Comparison of ENCODE assay signal across 8 mouse cellular contexts in genomic region chrX:101221834-101222795, GRCm38 (mm10). TPM values are rescaled to one million over a fixed set of nuclear protein-coding genes. Genes with fewer than 3 reads are reported as not detected.
DNase-seq lines count a peak whose midpoint lies in the region; ATAC-seq and TF ChIP-seq lines count a peak whose summit lies in the region.

Snx12 (minus strand) TSS chrX:101222563.

- H3K4me3 ChIP-seq in C2C12 (ENCODE audit: insufficient read depth, poor library complexity, severe bottlenecking) (peak within 1 kb of the TSS; percentile 42), myocyte (peak within 1 kb of the TSS; percentile 75)
- peak within 1 kb of the TSS; percentile 80 for H3K4me3 ChIP-seq in erythroblast, embryonic 14.5 days (replicated peaks)
- H3K4me3 ChIP-seq in heart, embryonic 11.5 days (ENCODE audit: low read depth, low read length), result peak within 1 kb of the TSS; percentile 58
- H3K4me3 ChIP-seq in kidney, embryonic 16.5 days (ENCODE audit: low read length), result peak within 1 kb of the TSS; percentile 48
- peak within 1 kb of the TSS; percentile 91 for H3K4me3 ChIP-seq in liver, adult 2 months (ENCODE audit: insufficient read depth, low read depth, low read length)

- peak within 1 kb of the TSS; percentile 72 for H3K9ac ChIP-seq in heart, embryonic 11.5 days (ENCODE audit: low read depth, low read length)
- H3K9ac ChIP-seq in kidney, embryonic 16.5 days (replicated peaks; ENCODE audit: low read length), result peak within 1 kb of the TSS; percentile 62
- peak within 1 kb of the TSS; percentile 77 for H3K9ac ChIP-seq in liver, adult 2 months (ENCODE audit: low read depth, low read length)

- H3K27ac ChIP-seq in heart, embryonic 11.5 days (ENCODE audit: low read depth, low read length), result peak within 1 kb of the TSS; percentile 57
- peak within 1 kb of the TSS; percentile 65; the same call in 1 of the 2 replicates for H3K27ac ChIP-seq in kidney, embryonic 16.5 days (ENCODE audit: low read length)
- no peak within 1 kb of the TSS for H3K27ac ChIP-seq in liver, adult 2 months (replicated peaks; ENCODE audit: insufficient read depth, low read depth, low read length)

- H3K4me1 ChIP-seq in erythroblast, embryonic 14.5 days (ENCODE audit: control insufficient read depth), result peaks cover 19% of the 10 kb centered on the region
- H3K4me1 ChIP-seq in heart, embryonic 11.5 days (ENCODE audit: control insufficient read depth, insufficient read depth, low read length), result no peaks in the 10 kb centered on the region
- H3K4me1 ChIP-seq in kidney, embryonic 16.5 days (ENCODE audit: insufficient read depth, low read length), result peaks cover 3% of the 10 kb centered on the region; the same call in 1 of the 2 replicates
- H3K4me1 ChIP-seq in liver, adult 2 months (ENCODE audit: control insufficient read depth, insufficient read depth, low read length), result peaks cover 3% of the 10 kb centered on the region; the same call in 1 of the 2 replicates

- 18% methylated on average over 55 of the region's 55 CpGs for WGBS in heart, embryonic 11.5 days (ENCODE audit: insufficient replicate concordance)
- WGBS in kidney, embryonic 16.5 days, result 25% methylated on average over 54 of the region's 55 CpGs
- WGBS in liver, adult 2 months, result under 1% methylated on average over 42 of the region's 55 CpGs

- peaks cover 24% of the 10 kb centered on the region for H3K79me2 ChIP-seq in C2C12 (ENCODE audit: control insufficient read depth, insufficient read depth)
- no peaks in the 10 kb centered on the region for H3K79me2 ChIP-seq in liver, adult 2 months (ENCODE audit: control insufficient read depth, insufficient read depth, low read length)
- peaks cover 33% of the 10 kb centered on the region for H3K79me2 ChIP-seq in myocyte (ENCODE audit: control insufficient read depth, insufficient read depth)

- H3ac ChIP-seq in C2C12 (ENCODE audit: control insufficient read depth, insufficient read length, low read depth) (peak within 1 kb of the TSS; percentile 56), myocyte (ENCODE audit: control insufficient read depth, insufficient read length) (peak within 1 kb of the TSS; percentile 71)

- TF ChIP-seq POLR2A in brain, embryonic 14.5 days (IDR thresholded peaks at IDR 0.05; ENCODE audit: borderline replicate concordance, extremely low read depth, insufficient read depth, insufficient read length, poor library complexity, severe bottlenecking), result 0 out of 2 replicates have a peak, but pooled peaks have one; percentile 3
- TF ChIP-seq POLR2A in liver, adult 2 months (IDR thresholded peaks at IDR 0.05; ENCODE audit: extremely low read depth, insufficient read depth, low read length), result 0 out of 2 replicates have a peak, but pooled peaks have one; percentile 20
- peak; percentile 53 for TF ChIP-seq POLR2A in myocyte (IDR thresholded peaks at IDR 0.05; ENCODE audit: insufficient read length, low read depth)

- DNase-seq in brain, embryonic 14.5 days (ENCODE audit: low read depth), result peak; percentile 97
- peak; percentile 73 for DNase-seq in liver, adult 2 months (ENCODE audit: extremely low read depth, low read depth, low spot score)
- DNase-seq in splenic B cell, adult 2 months (ENCODE audit: low read depth, low spot score), result peak; percentile 92

- peaks cover 18% of the 10 kb centered on the region for H3K79me3 ChIP-seq in C2C12 (ENCODE audit: low read depth)

- no peak for TF ChIP-seq CTCF in C2C12 (IDR thresholded peaks at IDR 0.05; ENCODE audit: control insufficient read depth, insufficient read depth, insufficient read length)
- TF ChIP-seq CTCF in brain, embryonic 14.5 days (IDR thresholded peaks at IDR 0.05; ENCODE audit: borderline replicate concordance, extremely low read depth, insufficient read depth, insufficient read length), result no peak
- no peak for TF ChIP-seq CTCF in liver, adult 2 months (IDR thresholded peaks at IDR 0.05; ENCODE audit: low read depth, low read length)

- H3K36me3 ChIP-seq in C2C12 (ENCODE audit: control insufficient read depth, insufficient read depth) (peaks cover 7% of the 10 kb centered on the region), myocyte (ENCODE audit: control insufficient read depth, insufficient read depth) (no peaks in the 10 kb centered on the region)
- no peaks in the 10 kb centered on the region for H3K36me3 ChIP-seq in erythroblast, embryonic 14.5 days (ENCODE audit: control insufficient read depth)
- H3K36me3 ChIP-seq in heart, embryonic 11.5 days (ENCODE audit: control insufficient read depth, insufficient read depth, low read length), result no peaks in the 10 kb centered on the region
- no peaks in the 10 kb centered on the region for H3K36me3 ChIP-seq in kidney, embryonic 16.5 days (ENCODE audit: insufficient read depth, low read length)
- no peaks in the 10 kb centered on the region for H3K36me3 ChIP-seq in liver, adult 2 months (ENCODE audit: control insufficient read depth, insufficient read depth, low read length)
- no peaks in the 10 kb centered on the region for H3K36me3 ChIP-seq in splenic B cell, adult 2 months (ENCODE audit: control insufficient read depth, insufficient read depth, low read length, poor library complexity, severe bottlenecking)

- H3K4me2 ChIP-seq in heart, embryonic 11.5 days, result peak within 1 kb of the TSS; percentile 68
- H3K4me2 ChIP-seq in kidney, embryonic 16.5 days (replicated peaks; ENCODE audit: low read depth, low read length), result peak within 1 kb of the TSS; percentile 60
- H3K4me2 ChIP-seq in myocyte (ENCODE audit: low read depth), result peak within 1 kb of the TSS; percentile 74

- ATAC-seq in heart, embryonic 11.5 days (replicated peaks; ENCODE audit: insufficient number of reproducible peaks, low FRiP score, low TSS enrichment), result peak; percentile 91
- ATAC-seq in kidney, embryonic 16.5 days (ENCODE audit: low FRiP score, low TSS enrichment), result peak; percentile 97

- no peaks in the 10 kb centered on the region for H3K9me3 ChIP-seq in erythroblast, embryonic 14.5 days (ENCODE audit: control insufficient read depth, low read length)
- no peaks in the 10 kb centered on the region for H3K9me3 ChIP-seq in heart, embryonic 11.5 days (replicated peaks; ENCODE audit: control insufficient read depth, low read length)
- H3K9me3 ChIP-seq in kidney, embryonic 16.5 days (ENCODE audit: low read length), result no peaks in the 10 kb centered on the region

- H3K27me3 ChIP-seq in C2C12 (ENCODE audit: control insufficient read depth, insufficient read depth, insufficient read length) (no peaks in the 10 kb centered on the region), myocyte (ENCODE audit: control insufficient read depth, insufficient read depth, insufficient read length) (no peaks in the 10 kb centered on the region)
- peaks cover 14% of the 10 kb centered on the region; the same call in 1 of the 2 replicates for H3K27me3 ChIP-seq in erythroblast, embryonic 14.5 days (ENCODE audit: control insufficient read depth)
- H3K27me3 ChIP-seq in heart, embryonic 11.5 days (ENCODE audit: control insufficient read depth, insufficient read depth, low read length), result no peaks in the 10 kb centered on the region; the same call in 1 of the 2 replicates
- peaks cover 16% of the 10 kb centered on the region; the same call in 1 of the 2 replicates for H3K27me3 ChIP-seq in kidney, embryonic 16.5 days (ENCODE audit: insufficient read depth, low read length)
- H3K27me3 ChIP-seq in liver, adult 2 months (ENCODE audit: control insufficient read depth, insufficient read depth, low read length), result no peaks in the 10 kb centered on the region
- no peaks in the 10 kb centered on the region for H3K27me3 ChIP-seq in splenic B cell, adult 2 months (ENCODE audit: control insufficient read depth, insufficient read depth, low read length, poor library complexity, severe bottlenecking)

TF ChIP-seq in C2C12, 6 proteins besides CTCF, POLR2A, EP300 and RAD21:
- peak; percentile 21 for TF ChIP-seq MYOD1 (IDR thresholded peaks at IDR 0.05; ENCODE audit: control insufficient read depth, insufficient read length, low read depth)
- no peak for TF ChIP-seq MYOG (IDR thresholded peaks at IDR 0.05; ENCODE audit: control insufficient read depth, extremely low read depth, insufficient read length)
- TF ChIP-seq MAX (IDR thresholded peaks at IDR 0.05), result no peak

TF ChIP-seq in myocyte, 11 proteins besides CTCF, POLR2A, EP300 and RAD21:
- TF ChIP-seq REST (IDR thresholded peaks at IDR 0.05; ENCODE audit: insufficient read depth, insufficient read length) (no peak), POLR2AphosphoS2 (IDR thresholded peaks at IDR 0.05; ENCODE audit: insufficient read length, low read depth) (peak; percentile 21), SRF (IDR thresholded peaks at IDR 0.05; ENCODE audit: control insufficient read depth, insufficient read length, low read depth) (peak; percentile 17), TCF3 (IDR thresholded peaks at IDR 0.05; ENCODE audit: insufficient read length, low read depth) (no peak), MYOD1 (IDR thresholded peaks at IDR 0.05; ENCODE audit: control insufficient read depth in 1 of 3, insufficient read length in 2 of 3, low read depth in 2 of 3) (peak in 2 of 3 experiments; percentile 59 to 82), MAX (IDR thresholded peaks at IDR 0.05; ENCODE audit: low read depth) (no peak), USF1 (IDR thresholded peaks at IDR 0.05; ENCODE audit: low read depth) (peak; percentile 29), MYOG (IDR thresholded peaks at IDR 0.05; ENCODE audit: control insufficient read depth in 1 of 3, insufficient read depth in 1 of 3, insufficient read length in 2 of 3, low read depth in 2 of 3) (peak in 2 of 3 experiments; percentile 58 to 83), TCF12 (IDR thresholded peaks at IDR 0.05; ENCODE audit: insufficient read depth, poor library complexity, severe bottlenecking) (no peak)

RNA-seq across cellular contexts. Expression of gene Snx12, which starts in this region (rescaled TPM):
- 51.3 TPM for polyA plus RNA-seq in C2C12 (2012; fragmentation: generic; extraction: Trizol)
- 40.8 and 48.7 TPM in 2 replicates for polyA plus RNA-seq in brain, embryonic 14.5 days (2012; rRNA removed)
- 1.8 and 1.9 TPM in 2 replicates for polyA plus RNA-seq in erythroblast, embryonic 14.5 days (2012)
- 39.0 and 48.5 TPM in 2 replicates for polyA plus RNA-seq in heart, embryonic 11.5 days (2014; fragmentation: Nextera tagmentation; extraction: Ambion mirVana)
- 53.7 and 55.4 TPM in 2 replicates for polyA plus RNA-seq in kidney, embryonic 16.5 days (2015; fragmentation: Nextera tagmentation; extraction: Ambion mirVana)
- 9.0 and 14.8 TPM in 2 replicates for total RNA-seq in liver, adult 2 months (2014; rRNA removed)
- polyA plus RNA-seq in liver, adult 2 months (2012; rRNA removed), result 9.1 and 10.7 TPM in 2 replicates
- 46.3 TPM for polyA plus RNA-seq in myocyte (2012; fragmentation: generic; extraction: Trizol)

Comparison
In these comparisons a context has a peak if more than half of its experiments do, and no peak if none do; other contexts are left out.
1. POLR2A ChIP-seq: peak in every context shown above with its lines; median percentile 53 in myocyte; 20 in liver, adult 2 months; 3 in brain, embryonic 14.5 days.